Mouse (Mus musculus): Measurements from ENCODE around the gene Eepd1. TPM values are rescaled to one million over a fixed set of nuclear protein-coding genes. Genes with fewer than 3 reads are reported as not detected.

The Eepd1 gene
- polyA plus RNA-seq, 1 experiment from 2014 or later: 8.4 TPM

GRCm38 (mm10) chr9:25483931-25484618 lies 2.7 kb downstream of the Eepd1 start:
- Histone ChIP-seq H3K4me2 (peak overlapping the region; percentile 93), H3K27me3 (ENCODE audit: insufficient read depth, low read length) (no peaks in the 10 kb centered on the region), H3K27ac (ENCODE audit: low read depth) (no peak overlapping the region), H3K9me3 (ENCODE audit: low read depth, low read length) (no peaks in the 10 kb centered on the region), H3K36me3 (ENCODE audit: insufficient read depth) (no peaks in the 10 kb centered on the region), H3K9ac (no peak overlapping the region), H3K4me1 (ENCODE audit: insufficient read depth) (0 out of 2 replicates have a peak, but pooled peaks cover 12% of the 10 kb centered on the region), H3K4me3 (ENCODE audit: low read depth, low read length) (no peak overlapping the region)
- 59% methylated on average over 9 of the region's 9 CpGs for WGBS
- TF ChIP-seq CTCF (IDR thresholded peaks at IDR 0.05; ENCODE audit: low read depth): no peak
- DNase-seq (peak; percentile 13), ATAC-seq (ENCODE audit: insufficient read depth) (no peak)

GRCm38 (mm10) chr9:25484619-25484986 lies 3.3 kb downstream of the Eepd1 start:
- Histone ChIP-seq H3K36me3 (ENCODE audit: insufficient read depth) (no peaks in the 10 kb centered on the region), H3K27me3 (ENCODE audit: insufficient read depth, low read length) (no peaks in the 10 kb centered on the region), H3K27ac (ENCODE audit: low read depth) (no peak overlapping the region), H3K9ac (no peak overlapping the region), H3K4me1 (ENCODE audit: insufficient read depth) (0 out of 2 replicates have a peak, but pooled peaks cover 12% of the 10 kb centered on the region), H3K4me2 (peak overlapping the region; percentile 93; the same call in 1 of the 2 replicates), H3K4me3 (ENCODE audit: low read depth, low read length) (no peak overlapping the region), H3K9me3 (ENCODE audit: low read depth, low read length) (no peaks in the 10 kb centered on the region)
- no peak for TF ChIP-seq CTCF (IDR thresholded peaks at IDR 0.05; ENCODE audit: low read depth)
- ATAC-seq (ENCODE audit: insufficient read depth): no peak
- 52% methylated on average over 3 of the region's 3 CpGs for WGBS
- peak; percentile 33 for DNase-seq

DNA sequence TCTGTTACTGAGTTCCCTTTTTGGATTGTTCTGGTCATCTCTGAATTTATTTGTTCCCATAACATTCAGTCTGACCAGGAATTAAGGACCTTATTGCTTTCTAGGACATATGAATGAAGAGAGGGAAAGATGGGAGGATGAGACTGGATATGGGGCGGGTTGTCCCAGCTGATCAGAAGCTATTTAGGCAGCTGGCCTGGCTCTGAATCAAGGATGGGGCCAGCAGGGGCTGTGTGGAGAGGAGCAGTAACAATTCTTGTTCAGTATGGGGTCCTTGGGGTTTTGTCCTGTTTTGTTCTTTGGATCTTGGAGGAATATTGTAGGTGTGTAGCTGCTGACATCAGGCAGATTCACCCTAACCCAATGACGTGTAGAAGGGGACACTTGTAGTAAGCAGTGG lies 3.7 kb downstream of the Eepd1 start:
- H3K4me1 ChIP-seq (ENCODE audit: insufficient read depth): 0 out of 2 replicates have a peak, but pooled peaks cover 12% of the 10 kb centered on the region
- H3K4me2 ChIP-seq: peak overlapping the region; percentile 93; the same call in 1 of the 2 replicates
- no peaks in the 10 kb centered on the region for H3K27me3 ChIP-seq (ENCODE audit: insufficient read depth, low read length)
- TF ChIP-seq CTCF (IDR thresholded peaks at IDR 0.05; ENCODE audit: low read depth): no peak
- no peak overlapping the region for H3K4me3 ChIP-seq (ENCODE audit: low read depth, low read length)
- ATAC-seq (ENCODE audit: insufficient read depth) (no peak), DNase-seq (peak; percentile 34)
- H3K9ac ChIP-seq: no peak overlapping the region
- WGBS: 74% methylated on average over 2 of the region's 2 CpGs
- no peaks in the 10 kb centered on the region for H3K9me3 ChIP-seq (ENCODE audit: low read depth, low read length)
- no peaks in the 10 kb centered on the region for H3K36me3 ChIP-seq (ENCODE audit: insufficient read depth)
- H3K27ac ChIP-seq (ENCODE audit: low read depth): no peak overlapping the region

DNA sequence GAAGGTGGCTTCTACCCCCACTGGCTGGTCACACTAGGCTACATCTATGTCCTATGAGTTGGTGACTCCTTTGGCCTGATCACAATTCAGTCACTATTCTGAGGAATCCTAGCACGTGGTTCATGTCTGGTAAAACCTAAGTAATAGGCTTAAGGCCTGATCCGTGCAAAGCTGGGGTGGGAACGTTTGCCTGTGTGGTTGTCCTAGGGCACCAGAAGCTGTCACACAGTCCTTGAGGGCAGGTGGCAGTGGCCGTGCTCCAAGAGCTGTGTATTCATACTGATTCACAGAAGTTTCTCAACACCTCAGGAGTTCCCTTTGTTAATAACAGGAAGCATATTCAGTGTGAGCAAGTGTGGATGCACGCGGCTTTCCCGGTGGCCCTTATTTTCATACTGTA lies 4.1 kb downstream of the Eepd1 start:
- no peak overlapping the region for H3K4me3 ChIP-seq (ENCODE audit: low read depth, low read length)
- no peak for ATAC-seq (ENCODE audit: insufficient read depth)
- H3K4me1 ChIP-seq (ENCODE audit: insufficient read depth): 0 out of 2 replicates have a peak, but pooled peaks cover 12% of the 10 kb centered on the region
- no peak overlapping the region for H3K27ac ChIP-seq (ENCODE audit: low read depth)
- no peak for TF ChIP-seq CTCF (IDR thresholded peaks at IDR 0.05; ENCODE audit: low read depth)
- no peaks in the 10 kb centered on the region for H3K9me3 ChIP-seq (ENCODE audit: low read depth, low read length)
- peak overlapping the region; percentile 93; the same call in 1 of the 2 replicates for H3K4me2 ChIP-seq
- no peak overlapping the region for H3K9ac ChIP-seq
- no peaks in the 10 kb centered on the region for H3K36me3 ChIP-seq (ENCODE audit: insufficient read depth)
- no peaks in the 10 kb centered on the region for H3K27me3 ChIP-seq (ENCODE audit: insufficient read depth, low read length)
- no peak for DNase-seq
- 66% methylated on average over 7 of the region's 7 CpGs for WGBS

DNA sequence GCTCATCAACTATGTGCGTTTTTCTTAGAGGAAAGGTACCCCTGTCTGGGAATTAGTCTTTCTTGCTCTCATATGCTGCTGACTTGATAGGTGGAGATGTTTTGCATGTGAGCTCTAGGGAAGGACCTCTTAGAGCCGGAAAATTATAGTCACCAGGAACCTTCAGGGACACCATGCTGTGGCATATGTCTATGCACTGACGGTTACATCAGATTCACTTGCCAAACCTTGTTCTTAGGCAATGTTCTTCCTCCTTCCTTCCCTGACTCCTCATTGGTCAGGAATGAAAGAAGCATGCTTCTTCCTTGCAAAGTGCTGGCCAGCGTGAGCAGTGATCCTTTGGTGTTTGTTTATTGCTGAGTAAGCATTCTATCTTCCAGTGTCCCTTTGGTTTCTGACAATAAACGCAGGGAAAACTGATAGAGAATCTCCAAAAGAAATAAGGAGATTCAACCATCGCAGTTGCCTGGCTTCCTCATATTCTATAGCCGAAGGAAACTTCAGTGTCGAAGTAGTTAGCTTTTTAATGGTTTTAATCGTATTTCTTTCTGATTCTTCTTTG lies 5.0 kb downstream of the Eepd1 start:
- Histone ChIP-seq H3K9ac (no peak overlapping the region), H3K4me3 (ENCODE audit: low read depth, low read length) (no peak overlapping the region), H3K27ac (ENCODE audit: low read depth) (no peak overlapping the region), H3K4me2 (no peak overlapping the region), H3K4me1 (ENCODE audit: insufficient read depth) (0 out of 2 replicates have a peak, but pooled peaks cover 12% of the 10 kb centered on the region), H3K27me3 (ENCODE audit: insufficient read depth, low read length) (no peaks in the 10 kb centered on the region), H3K36me3 (ENCODE audit: insufficient read depth) (no peaks in the 10 kb centered on the region), H3K9me3 (ENCODE audit: low read depth, low read length) (no peaks in the 10 kb centered on the region)
- no peak for TF ChIP-seq CTCF (IDR thresholded peaks at IDR 0.05; ENCODE audit: low read depth)
- no peak for DNase-seq
- WGBS: 67% methylated on average over 9 of the region's 9 CpGs
- ATAC-seq (ENCODE audit: insufficient read depth): no peak

GRCm38 (mm10) chr9:25487446-25488110 lies 6.2 kb downstream of the Eepd1 start:
- H3K36me3 ChIP-seq (ENCODE audit: insufficient read depth): no peaks in the 10 kb centered on the region
- no peak overlapping the region for H3K4me3 ChIP-seq (ENCODE audit: low read depth, low read length)
- no peaks in the 10 kb centered on the region for H3K9me3 ChIP-seq (ENCODE audit: low read depth, low read length)
- H3K4me2 ChIP-seq: no peak overlapping the region
- no peak for TF ChIP-seq CTCF (IDR thresholded peaks at IDR 0.05; ENCODE audit: low read depth)
- H3K4me1 ChIP-seq (ENCODE audit: insufficient read depth): 0 out of 2 replicates have a peak, but pooled peaks cover 12% of the 10 kb centered on the region
- H3K27ac ChIP-seq (ENCODE audit: low read depth): peak overlapping the region; percentile 19; the same call in 1 of the 2 replicates
- 34% methylated on average over 12 of the region's 12 CpGs for WGBS
- H3K9ac ChIP-seq: no peak overlapping the region
- no peaks in the 10 kb centered on the region for H3K27me3 ChIP-seq (ENCODE audit: insufficient read depth, low read length)
- DNase-seq: peak; percentile 77
- no peak for ATAC-seq (ENCODE audit: insufficient read depth)

DNA sequence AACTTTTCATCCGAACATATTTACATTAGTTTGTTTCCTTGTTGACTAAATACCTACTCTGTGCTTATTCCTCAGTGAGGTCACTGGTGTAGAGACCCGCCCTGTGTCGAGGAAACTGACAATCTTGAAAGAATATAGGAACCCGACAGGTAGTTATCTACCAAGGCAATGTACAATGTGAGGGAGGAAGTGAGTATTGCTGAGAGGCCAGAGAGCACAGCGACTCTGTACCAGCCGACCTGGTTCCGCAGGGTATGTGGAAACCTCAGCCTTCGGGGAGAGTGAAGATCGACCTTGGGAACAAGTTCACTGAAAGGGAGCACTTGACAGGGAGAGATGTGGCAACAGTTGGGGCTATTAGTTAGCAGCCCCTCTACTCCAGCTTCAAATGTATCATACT lies 7.2 kb downstream of the Eepd1 start:
- ATAC-seq (ENCODE audit: insufficient read depth): no peak
- Histone ChIP-seq H3K4me2 (no peak overlapping the region), H3K4me1 (ENCODE audit: insufficient read depth) (0 out of 2 replicates have a peak, but pooled peaks cover 11% of the 10 kb centered on the region), H3K9me3 (ENCODE audit: low read depth, low read length) (no peaks in the 10 kb centered on the region), H3K36me3 (ENCODE audit: insufficient read depth) (no peaks in the 10 kb centered on the region), H3K27me3 (ENCODE audit: insufficient read depth, low read length) (no peaks in the 10 kb centered on the region), H3K4me3 (ENCODE audit: low read depth, low read length) (no peak overlapping the region), H3K27ac (ENCODE audit: low read depth) (no peak overlapping the region), H3K9ac (no peak overlapping the region)
- 84% methylated on average over 9 of the region's 9 CpGs for WGBS
- no peak for TF ChIP-seq CTCF (IDR thresholded peaks at IDR 0.05; ENCODE audit: low read depth)
- DNase-seq: no peak

Data from lung, embryonic 14.5 days (tissue).